Mouse (Mus musculus): ENCODE results near the gene Nr2e1.

Gene Nr2e1

GRCm38 (mm10) chr10:42546507-42546906, 36.9 kb downstream of the Nr2e1 start:
- DNase-seq (ENCODE audit: low spot score) = no peak

- DNase-seq (ENCODE audit: low spot score) = no peak
Observed at GRCm38 (mm10) chr10:42545707-42546503, 37.5 kb downstream of the Nr2e1 start.

- DNase-seq (ENCODE audit: low spot score) = no peak
Observed at GRCm38 (mm10) chr10:42537571-42538316, 45.7 kb downstream of the Nr2e1 start.

- DNase-seq (ENCODE audit: low spot score) = no peak
Observed at GRCm38 (mm10) chr10:42533836-42534453, 49.5 kb downstream of the Nr2e1 start.

GRCm38 (mm10) chr10:42525682-42526081, 57.8 kb downstream of the Nr2e1 start:
- no peak for DNase-seq (ENCODE audit: low spot score)

GRCm38 (mm10) chr10:42523556-42524162, 59.8 kb downstream of the Nr2e1 start:
- no peak for DNase-seq (ENCODE audit: low spot score)

GRCm38 (mm10) chr10:42522912-42523311, 60.5 kb downstream of the Nr2e1 start:
- DNase-seq (ENCODE audit: low spot score) = no peak

- DNase-seq (ENCODE audit: low spot score) = no peak
Observed at GRCm38 (mm10) chr10:42521315-42521981, 62.0 kb downstream of the Nr2e1 start.

GRCm38 (mm10) chr10:42518363-42518762, 65.1 kb downstream of the Nr2e1 start:
- no peak for DNase-seq (ENCODE audit: low spot score)

GRCm38 (mm10) chr10:42514125-42514524, 69.3 kb downstream of the Nr2e1 start:
- DNase-seq (ENCODE audit: low spot score) = no peak
